Mouse (Mus musculus): ENCODE results near the gene Prom2. TPM values are rescaled to one million over a fixed set of nuclear protein-coding genes. Genes with fewer than 3 reads are reported as not detected.

The Prom2 gene
- polyA plus RNA-seq, 1 experiment: 0.42 TPM

- peak; percentile 87 for DNase-seq (ENCODE audit: low read depth)
- no peak for TF ChIP-seq POLR2A (IDR thresholded peaks at IDR 0.05; ENCODE audit: borderline replicate concordance, extremely low read depth, insufficient read depth, insufficient read length, poor library complexity, severe bottlenecking)
- peak; percentile 97 for TF ChIP-seq CTCF (IDR thresholded peaks at IDR 0.05; ENCODE audit: borderline replicate concordance, extremely low read depth, insufficient read depth, insufficient read length)
These were observed 34.0 kb downstream of the Prom2 start for GRCm38 (mm10) chr2:127507077-127507774.

DNA sequence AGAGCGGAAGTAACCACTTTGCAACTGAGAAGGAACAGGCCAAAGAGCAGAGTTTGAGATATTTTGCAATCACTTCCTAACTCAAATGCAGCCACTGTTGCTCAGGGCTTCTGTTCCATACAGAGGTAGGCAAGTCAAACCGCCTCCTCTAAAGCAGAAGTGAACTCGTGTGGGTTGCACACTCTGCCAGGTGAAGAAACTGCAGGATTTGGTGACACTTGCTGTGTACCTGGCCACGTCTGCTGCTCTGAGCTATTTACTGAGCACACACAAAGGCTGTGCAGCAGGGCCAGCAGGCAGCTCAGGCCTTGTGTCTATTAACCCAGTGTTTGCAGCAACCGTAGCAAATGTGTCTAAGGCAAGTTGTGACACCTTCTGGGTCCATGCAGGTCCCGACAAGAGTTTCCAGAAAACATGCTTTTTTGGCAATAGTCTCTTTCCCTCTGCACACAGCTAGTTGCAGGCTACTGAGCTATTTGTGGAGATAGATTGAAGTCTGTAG lies 35.1 kb downstream of the Prom2 start:
- no peak for TF ChIP-seq POLR2A (IDR thresholded peaks at IDR 0.05; ENCODE audit: borderline replicate concordance, extremely low read depth, insufficient read depth, insufficient read length, poor library complexity, severe bottlenecking)
- DNase-seq (ENCODE audit: low read depth): no peak

GRCm38 (mm10) chr2:127505196-127505595 lies 36.1 kb downstream of the Prom2 start:
- DNase-seq (ENCODE audit: low read depth): no peak

DNA sequence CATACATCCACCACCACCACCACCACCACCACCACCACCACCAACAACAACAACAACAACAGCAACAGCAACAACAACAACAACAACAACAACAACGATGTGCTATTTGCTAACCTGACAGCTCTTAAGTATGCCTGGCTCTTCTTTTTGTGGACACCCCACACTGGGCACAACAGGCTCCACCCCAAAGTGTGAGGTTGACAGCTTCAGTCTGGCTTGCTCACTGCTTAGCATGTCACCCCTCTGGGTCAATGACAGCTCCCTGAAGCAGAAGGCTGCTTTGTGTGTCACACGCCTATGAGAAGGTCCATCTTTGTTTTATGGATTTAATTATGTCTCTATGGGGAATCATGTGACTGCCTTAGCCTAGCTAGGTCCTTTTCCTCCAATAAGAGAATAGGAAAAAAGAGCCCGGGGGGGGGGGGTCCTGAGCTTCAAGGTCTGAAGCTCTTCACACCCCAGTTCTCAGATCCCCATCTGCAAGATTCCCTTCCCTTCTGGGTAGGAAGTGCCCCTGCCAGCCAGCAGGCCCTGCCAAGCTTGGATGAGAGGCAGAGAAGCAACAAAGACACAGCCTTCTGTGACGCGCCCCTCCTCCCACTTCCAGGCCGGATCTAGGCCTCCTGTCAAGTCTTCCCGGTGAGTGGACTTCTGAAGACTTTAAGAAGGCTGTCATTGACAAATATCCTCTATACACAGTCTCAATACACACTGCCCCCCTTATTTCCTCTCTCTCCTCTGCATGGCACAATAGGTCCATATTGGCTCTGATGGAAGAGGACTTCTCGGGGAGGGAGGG lies 37.3 kb downstream of the Prom2 start:
- DNase-seq (ENCODE audit: low read depth): peak; percentile 84
- TF ChIP-seq POLR2A (IDR thresholded peaks at IDR 0.05; ENCODE audit: borderline replicate concordance, extremely low read depth, insufficient read depth, insufficient read length, poor library complexity, severe bottlenecking) (no peak), CTCF (IDR thresholded peaks at IDR 0.05; ENCODE audit: borderline replicate concordance, extremely low read depth, insufficient read depth, insufficient read length) (no peak)

More at GRCm38 (mm10) chr2:127505196-127505595, 36.1 kb downstream of the Prom2 start:
- TF ChIP-seq CTCF (IDR thresholded peaks at IDR 0.05; ENCODE audit: borderline replicate concordance, extremely low read depth, insufficient read depth, insufficient read length): no peak
- TF ChIP-seq POLR2A (IDR thresholded peaks at IDR 0.05; ENCODE audit: borderline replicate concordance, extremely low read depth, insufficient read depth, insufficient read length, poor library complexity, severe bottlenecking): no peak

DNA sequence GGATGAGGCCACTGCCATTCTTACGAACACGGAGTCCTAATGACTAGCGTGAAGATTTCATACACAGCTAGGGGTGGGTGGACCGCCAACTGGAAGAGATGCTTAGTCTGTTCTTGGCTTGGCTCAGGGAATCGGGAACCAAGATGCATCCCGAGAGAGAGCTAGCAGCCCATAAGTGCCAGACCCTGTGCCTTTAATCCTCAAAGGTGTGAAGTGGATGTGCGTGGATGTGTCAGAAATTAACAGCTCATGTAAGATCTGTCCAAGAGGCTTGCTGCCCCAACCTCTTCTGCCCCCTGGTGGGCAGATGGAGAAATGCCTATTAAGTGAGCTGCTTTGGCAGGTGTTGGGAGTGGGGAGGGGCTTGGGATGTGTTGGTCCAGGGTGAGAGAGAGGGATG lies 40.2 kb downstream of the Prom2 start:
- peak; percentile 74 for DNase-seq (ENCODE audit: low read depth)
- TF ChIP-seq POLR2A (IDR thresholded peaks at IDR 0.05; ENCODE audit: borderline replicate concordance, extremely low read depth, insufficient read depth, insufficient read length, poor library complexity, severe bottlenecking) (no peak), CTCF (IDR thresholded peaks at IDR 0.05; ENCODE audit: borderline replicate concordance, extremely low read depth, insufficient read depth, insufficient read length) (peak; percentile 73)

DNA sequence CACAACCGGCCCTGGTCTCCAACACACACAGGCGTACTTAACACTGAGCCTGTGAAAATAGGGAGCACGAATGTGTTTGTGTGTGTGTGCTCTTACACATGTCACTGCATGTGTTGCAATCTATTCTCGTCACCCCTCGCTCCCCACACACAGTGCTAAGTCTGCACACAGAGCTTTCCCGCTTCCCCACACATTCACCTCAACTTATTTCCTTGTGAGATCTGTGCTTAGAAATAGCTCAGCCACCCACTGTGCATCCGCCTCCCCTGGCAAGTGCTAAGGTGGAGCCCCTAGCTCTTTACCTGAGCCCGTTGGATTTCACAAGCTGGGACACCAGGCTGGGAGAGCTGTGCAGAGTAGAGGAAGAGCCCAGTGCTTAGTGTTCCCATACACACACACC lies 42.5 kb downstream of the Prom2 start:
- TF ChIP-seq CTCF (IDR thresholded peaks at IDR 0.05; ENCODE audit: borderline replicate concordance, extremely low read depth, insufficient read depth, insufficient read length) (no peak), POLR2A (IDR thresholded peaks at IDR 0.05; ENCODE audit: borderline replicate concordance, extremely low read depth, insufficient read depth, insufficient read length, poor library complexity, severe bottlenecking) (no peak)
- no peak for DNase-seq (ENCODE audit: low read depth)

DNA sequence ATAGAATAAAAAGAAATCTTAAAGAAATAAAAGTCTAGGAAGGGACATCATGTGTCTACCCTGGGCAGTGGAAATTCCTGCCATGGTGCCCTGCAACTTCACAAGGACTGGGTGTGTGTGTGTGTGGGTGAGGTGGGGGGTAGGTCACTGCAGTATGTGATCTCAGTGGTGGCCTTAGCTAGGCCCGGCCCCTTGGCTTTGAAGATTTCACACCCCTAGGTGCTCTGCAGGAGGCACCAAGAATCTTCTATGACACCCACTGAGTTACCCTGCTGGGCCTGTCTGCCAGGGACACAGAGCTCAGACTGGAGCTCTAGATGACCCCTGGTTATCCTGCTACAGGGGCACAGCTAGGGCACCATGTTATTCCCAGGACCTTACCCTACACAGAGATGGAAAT lies 44.9 kb downstream of the Prom2 start:
- DNase-seq (ENCODE audit: low read depth): no peak
- no peak for TF ChIP-seq CTCF (IDR thresholded peaks at IDR 0.05; ENCODE audit: borderline replicate concordance, extremely low read depth, insufficient read depth, insufficient read length)
- TF ChIP-seq POLR2A (IDR thresholded peaks at IDR 0.05; ENCODE audit: borderline replicate concordance, extremely low read depth, insufficient read depth, insufficient read length, poor library complexity, severe bottlenecking): no peak

- no peak for TF ChIP-seq CTCF (IDR thresholded peaks at IDR 0.05; ENCODE audit: borderline replicate concordance, extremely low read depth, insufficient read depth, insufficient read length)
- no peak for TF ChIP-seq POLR2A (IDR thresholded peaks at IDR 0.05; ENCODE audit: borderline replicate concordance, extremely low read depth, insufficient read depth, insufficient read length, poor library complexity, severe bottlenecking)
These were observed 56.6 kb downstream of the Prom2 start for GRCm38 (mm10) chr2:127484476-127485170.

DNA sequence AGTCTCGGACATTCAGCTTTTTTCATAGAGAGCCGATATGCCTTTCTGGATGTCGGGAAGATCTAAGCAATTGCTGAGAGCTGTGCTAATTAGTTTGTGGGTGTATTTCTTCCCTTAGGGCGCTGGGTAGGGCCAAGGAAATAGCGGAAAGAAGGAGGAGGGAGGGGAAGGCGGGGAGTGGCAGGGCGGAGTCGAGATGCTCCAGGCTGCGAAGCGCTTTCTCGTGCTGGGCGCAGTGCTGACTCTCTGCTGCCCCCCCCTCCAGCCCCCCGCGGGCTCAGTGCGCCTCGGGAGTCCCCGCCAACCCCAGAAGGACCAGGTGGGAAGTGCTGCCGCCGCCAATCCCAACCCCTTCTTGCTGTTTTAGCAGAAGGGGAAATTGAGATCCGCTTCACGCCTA lies 58.3 kb downstream of the Prom2 start:
- TF ChIP-seq CTCF (IDR thresholded peaks at IDR 0.05; ENCODE audit: borderline replicate concordance, extremely low read depth, insufficient read depth, insufficient read length) (no peak), POLR2A (IDR thresholded peaks at IDR 0.05; ENCODE audit: borderline replicate concordance, extremely low read depth, insufficient read depth, insufficient read length, poor library complexity, severe bottlenecking) (no peak)
- peak; percentile 52 for DNase-seq (ENCODE audit: low read depth)

More at GRCm38 (mm10) chr2:127484476-127485170, 56.6 kb downstream of the Prom2 start:
- DNase-seq (ENCODE audit: low read depth): peak; percentile 89

- peak; percentile 68 for DNase-seq (ENCODE audit: low read depth)
- no peak for TF ChIP-seq POLR2A (IDR thresholded peaks at IDR 0.05; ENCODE audit: borderline replicate concordance, extremely low read depth, insufficient read depth, insufficient read length, poor library complexity, severe bottlenecking)
- TF ChIP-seq CTCF (IDR thresholded peaks at IDR 0.05; ENCODE audit: borderline replicate concordance, extremely low read depth, insufficient read depth, insufficient read length): no peak
These were observed 58.7 kb downstream of the Prom2 start for GRCm38 (mm10) chr2:127482533-127482911.
